ENCODE assay signal across 9 mouse cellular contexts in the genomic region with DNA sequence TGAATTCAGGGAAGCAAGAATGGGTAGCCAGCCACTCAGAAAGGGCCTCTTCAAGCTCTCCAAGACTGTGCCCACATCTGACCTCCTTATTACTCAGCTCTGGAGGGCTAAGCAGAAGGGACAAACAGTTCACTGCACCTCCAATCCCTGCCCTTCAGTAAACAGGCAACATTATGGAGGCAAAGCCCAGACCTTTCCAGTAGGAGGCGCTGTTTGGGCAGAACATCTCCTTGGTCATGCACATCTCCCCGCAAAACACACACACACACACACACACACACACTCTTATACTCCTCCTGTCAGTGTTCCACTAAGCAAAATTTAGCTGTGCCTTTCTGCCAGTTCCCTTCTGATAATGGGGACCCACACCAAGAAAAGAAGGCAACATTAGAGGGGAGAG. TPM values are rescaled to one million over a fixed set of nuclear protein-coding genes. Genes with fewer than 3 reads are reported as not detected.
DNase-seq lines count a peak whose midpoint lies in the region; ATAC-seq lines count a peak whose summit lies in the region.
"Had no signal": no experiment of that assay in that cellular context is flagged by ENCODE, and none has a peak within 500 bp of the region (broad histone marks: within the 10 kb centered on the region; RNA-seq: fewer than 3 reads in every experiment).

No protein-coding gene starts in this region.

- no peak overlapping the region for H3K4me2 ChIP-seq in midbrain, embryonic 15.5 days

- WGBS in midbrain, embryonic 10.5 days: 46% methylated on average over 2 of the region's 2 CpGs
- 45% methylated on average over 2 of the region's 2 CpGs for WGBS in midbrain, embryonic 15.5 days

- peak; percentile 42 to 61 for DNase-seq in cerebellum, postnatal 25 days
- no peak for DNase-seq in cerebellum, adult 11-12 months
- peak; percentile 55 for DNase-seq in midbrain, embryonic 10.5 days (ENCODE audit: low spot score)
- peak; percentile 58 for DNase-seq in embryo, embryonic 10 days (ENCODE audit: low spot score)
- DNase-seq in lung, postnatal 25 days (ENCODE audit: low spot score): peak; percentile 36
- no peak for DNase-seq in layer of hippocampus, adult 11-12 months (ENCODE audit: low spot score)
- DNase-seq in urinary bladder, postnatal 10 days (ENCODE audit: low spot score): no peak

- H3K4me3 ChIP-seq in midbrain, embryonic 10.5 days: no peak overlapping the region
- no peak overlapping the region for H3K4me3 ChIP-seq in midbrain, embryonic 15.5 days

- H3K9ac ChIP-seq in midbrain, embryonic 15.5 days: no peak overlapping the region

- H3K4me1 ChIP-seq in midbrain, embryonic 10.5 days: peaks cover 26% of the 10 kb centered on the region
- H3K4me1 ChIP-seq in midbrain, embryonic 15.5 days: peaks cover 15% of the 10 kb centered on the region

- no peak for ATAC-seq in midbrain, embryonic 15.5 days (replicated peaks)

- no peaks in the 10 kb centered on the region for H3K9me3 ChIP-seq in midbrain, embryonic 10.5 days (replicated peaks)
- H3K9me3 ChIP-seq in midbrain, embryonic 15.5 days: no peaks in the 10 kb centered on the region

- H3K27ac ChIP-seq in midbrain, embryonic 10.5 days (replicated peaks): no peak overlapping the region
- H3K27ac ChIP-seq in midbrain, embryonic 15.5 days: no peak overlapping the region

- peaks cover 27% of the 10 kb centered on the region for H3K27me3 ChIP-seq in midbrain, embryonic 10.5 days (ENCODE audit: low read depth, poor library complexity, severe bottlenecking)
- no peaks in the 10 kb centered on the region for H3K27me3 ChIP-seq in midbrain, embryonic 15.5 days (replicated peaks)

- peaks cover 94% of the 10 kb centered on the region for H3K36me3 ChIP-seq in midbrain, embryonic 10.5 days
- H3K36me3 ChIP-seq in midbrain, embryonic 15.5 days (replicated peaks): peaks cover 29% of the 10 kb centered on the region; the same call in 1 of the 2 replicates

RNA-seq across cellular contexts. Expression of a gene that starts 25.4 kb away (rescaled TPM):
- polyA plus RNA-seq in midbrain, embryonic 10.5 days (2016; fragmentation: Nextera tagmentation; extraction: Ambion mirVana): 40.8 and 49.1 TPM in 2 replicates
- polyA plus RNA-seq in midbrain, embryonic 15.5 days (2015; fragmentation: Nextera tagmentation; extraction: Ambion mirVana): 56.5 and 58.9 TPM in 2 replicates

RNA-seq across cellular contexts. Expression of a gene that starts 36.6 kb away (rescaled TPM):
- not detected in 2 replicates for polyA plus RNA-seq in midbrain, embryonic 10.5 days (2016; fragmentation: Nextera tagmentation; extraction: Ambion mirVana)
- not detected in 2 replicates for polyA plus RNA-seq in midbrain, embryonic 15.5 days (2015; fragmentation: Nextera tagmentation; extraction: Ambion mirVana)
- polyA plus RNA-seq: intestine, embryonic 14.5 days had no signal

RNA-seq across cellular contexts. Expression of a gene that starts 58.0 kb away (rescaled TPM):
- 165 and 172 TPM in 2 replicates for polyA plus RNA-seq in midbrain, embryonic 10.5 days (2016; fragmentation: Nextera tagmentation; extraction: Ambion mirVana)
- polyA plus RNA-seq in midbrain, embryonic 15.5 days (2015; fragmentation: Nextera tagmentation; extraction: Ambion mirVana): 134 and 136 TPM in 2 replicates

RNA-seq across cellular contexts. Expression of a gene that starts 58.1 kb away (rescaled TPM):
- polyA plus RNA-seq in midbrain, embryonic 10.5 days (2016; fragmentation: Nextera tagmentation; extraction: Ambion mirVana): 130 and 144 TPM in 2 replicates
- 168 and 169 TPM in 2 replicates for polyA plus RNA-seq in midbrain, embryonic 15.5 days (2015; fragmentation: Nextera tagmentation; extraction: Ambion mirVana)

Comparison
In these comparisons a context has a peak if more than half of its experiments do, and no peak if none do; other contexts are left out.
1. DNase-seq: peak in cerebellum, postnatal 25 days (2 of 2), midbrain, embryonic 10.5 days (single experiment), embryo, embryonic 10 days (single experiment) and lung, postnatal 25 days (single experiment); none in cerebellum, adult 11-12 months (single experiment), layer of hippocampus, adult 11-12 months (single experiment) and urinary bladder, postnatal 10 days (single experiment).